Mouse (Mus musculus): ENCODE measurements around the gene Map2k5.

The Map2k5 gene

DNA sequence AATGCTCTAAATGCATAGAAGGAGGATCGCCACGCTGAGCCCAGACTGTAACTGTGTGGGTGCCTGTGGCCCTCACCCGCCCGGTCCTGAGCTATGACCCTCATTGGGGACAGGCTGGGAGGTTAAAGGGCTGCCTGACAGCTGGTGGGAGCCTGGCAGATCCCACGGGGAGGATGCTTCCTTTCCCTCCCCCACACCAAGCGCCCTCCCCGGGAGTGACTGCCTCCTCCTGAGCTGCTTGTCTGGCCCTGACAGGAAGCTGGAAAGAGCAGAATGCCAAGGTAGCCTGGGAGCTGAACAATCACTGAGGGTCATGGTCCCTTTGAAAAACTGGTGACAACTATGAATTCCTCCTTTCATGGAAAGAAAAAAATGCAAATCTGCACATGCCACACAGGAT lies 190.4 kb downstream of the Map2k5 start:
- ATAC-seq (ENCODE audit: low TSS enrichment) = no peak

DNA sequence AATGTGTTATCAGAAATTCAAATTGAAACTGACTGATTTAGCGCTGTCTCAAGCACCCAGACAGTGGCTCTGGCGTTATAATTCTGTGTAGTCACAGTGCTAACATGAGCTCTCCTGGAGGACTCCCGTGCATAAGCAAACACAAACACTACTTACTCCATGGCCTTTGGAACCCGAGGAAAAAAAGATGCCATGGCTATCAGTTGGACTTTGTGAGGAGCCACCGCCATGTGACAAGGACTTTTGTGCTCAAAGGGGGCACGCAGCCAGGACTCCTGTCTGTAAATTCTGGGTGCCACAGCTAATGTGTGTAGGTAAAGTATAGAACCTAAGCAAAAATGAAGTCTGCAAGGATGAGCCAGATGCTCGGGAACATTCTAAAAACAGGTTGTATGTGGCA lies 192.5 kb downstream of the Map2k5 start:
- no peak for ATAC-seq (ENCODE audit: low TSS enrichment)

DNA sequence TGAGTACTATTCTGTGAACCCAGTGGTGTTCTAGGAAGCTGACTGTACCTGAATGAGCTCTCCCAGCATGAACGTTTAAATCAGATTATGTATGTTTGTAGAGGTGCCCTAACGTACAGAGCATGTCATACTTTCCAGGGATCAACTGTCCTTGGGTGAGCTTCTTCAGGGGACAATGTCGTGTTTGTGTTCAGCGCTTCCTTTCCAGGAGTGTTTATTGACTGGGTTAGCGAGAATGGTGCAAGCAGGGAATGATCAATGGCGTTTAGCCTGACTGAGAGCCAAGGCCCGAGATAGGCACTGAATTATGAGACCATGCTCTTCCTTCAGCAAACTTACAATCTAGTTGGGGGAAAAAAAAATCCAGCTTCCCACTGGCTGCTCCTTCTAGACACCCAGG lies 193.8 kb downstream of the Map2k5 start:
- ATAC-seq (ENCODE audit: low TSS enrichment) = no peak

DNA sequence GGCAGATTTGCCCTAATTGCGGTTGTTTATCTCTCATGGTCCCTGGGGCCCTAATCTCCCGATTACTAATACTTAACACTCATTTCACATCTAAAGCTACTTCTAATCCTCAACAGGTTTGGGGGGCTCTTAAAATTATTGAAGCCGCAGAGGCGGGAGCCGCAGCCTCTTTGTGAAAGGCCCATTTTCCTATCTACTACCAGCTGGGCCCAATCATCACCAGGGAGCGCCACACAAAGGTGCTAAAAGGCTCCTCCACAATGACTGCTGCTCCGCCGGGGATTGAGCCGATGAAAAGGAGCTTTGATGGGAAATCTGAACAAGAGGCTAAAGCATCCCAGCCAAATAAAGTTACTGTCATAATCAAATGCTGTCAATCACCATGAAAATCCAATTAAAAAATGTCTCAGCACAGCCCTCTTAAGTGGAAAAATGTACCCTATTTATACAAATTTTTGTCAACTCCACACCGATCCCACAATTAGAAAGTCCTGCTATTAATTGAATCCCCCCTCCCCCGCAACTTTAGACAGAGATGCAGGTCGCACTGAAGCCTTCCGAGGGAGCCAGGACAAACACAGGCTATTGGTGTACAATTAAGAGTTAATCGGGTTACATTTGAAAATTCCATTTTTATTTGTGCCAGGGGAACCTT lies 195.3 kb downstream of the Map2k5 start:
- no peak for ATAC-seq (ENCODE audit: low TSS enrichment)

DNA sequence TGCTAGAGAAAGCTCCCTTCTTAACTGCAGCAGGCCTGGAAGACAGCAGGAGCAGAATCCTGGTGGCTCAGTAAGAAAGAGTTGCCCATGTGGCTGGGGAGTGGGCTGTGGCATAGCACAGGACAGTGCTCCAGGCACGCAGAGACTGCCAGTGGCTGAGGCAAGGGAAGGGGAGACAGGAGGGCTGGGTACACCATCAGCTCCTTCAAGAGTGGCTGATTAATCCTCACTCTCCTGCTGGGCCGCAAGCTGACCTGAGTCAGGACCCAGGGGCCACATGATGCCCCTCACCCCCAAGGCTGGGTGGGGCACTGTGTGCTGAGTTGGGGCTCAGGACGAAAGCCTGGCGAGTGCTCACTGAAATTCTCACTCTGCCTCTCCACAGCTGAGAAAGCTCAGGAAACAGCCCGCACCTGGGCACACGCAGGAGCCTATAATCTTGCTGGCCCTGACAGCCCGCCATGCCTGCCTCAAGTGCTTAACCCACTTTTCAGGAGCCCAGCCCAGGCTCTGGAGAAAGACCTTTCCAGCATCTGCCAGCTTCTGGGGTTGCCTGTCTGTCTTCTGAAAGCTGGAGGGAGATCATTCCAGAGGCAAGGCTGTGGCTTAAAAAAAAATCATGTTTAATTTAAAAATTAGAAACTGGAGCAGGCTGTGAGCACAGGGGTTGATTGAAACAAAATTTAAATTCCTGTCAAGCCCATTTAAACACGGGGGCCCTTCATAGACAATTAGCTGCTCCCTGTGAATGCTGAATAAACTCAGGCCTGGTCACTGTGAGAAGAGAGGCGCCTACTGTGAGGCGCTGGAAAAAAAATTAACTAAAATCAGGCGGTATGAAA lies 196.1 kb downstream of the Map2k5 start:
- ATAC-seq (ENCODE audit: low TSS enrichment) = no peak

DNA sequence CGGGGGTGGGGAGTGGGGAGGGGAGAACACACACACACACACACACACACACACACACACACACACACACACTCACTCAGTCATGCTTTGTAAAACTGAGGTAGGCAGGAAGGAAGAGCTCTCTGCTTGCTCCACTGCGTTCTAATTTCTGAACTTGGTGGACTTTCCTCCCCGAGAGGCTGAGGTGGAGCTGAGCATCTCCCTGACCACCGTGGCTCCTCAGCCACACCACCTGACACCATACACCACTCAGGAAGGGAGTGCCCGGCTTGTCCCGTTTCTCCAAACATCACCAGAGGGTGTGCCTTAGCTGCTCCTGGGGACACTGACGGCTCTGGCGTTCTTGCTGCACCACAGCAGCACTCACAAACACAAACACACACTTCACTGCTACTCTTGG lies 199.4 kb downstream of the Map2k5 start:
- no peak for ATAC-seq (ENCODE audit: low TSS enrichment)

DNA sequence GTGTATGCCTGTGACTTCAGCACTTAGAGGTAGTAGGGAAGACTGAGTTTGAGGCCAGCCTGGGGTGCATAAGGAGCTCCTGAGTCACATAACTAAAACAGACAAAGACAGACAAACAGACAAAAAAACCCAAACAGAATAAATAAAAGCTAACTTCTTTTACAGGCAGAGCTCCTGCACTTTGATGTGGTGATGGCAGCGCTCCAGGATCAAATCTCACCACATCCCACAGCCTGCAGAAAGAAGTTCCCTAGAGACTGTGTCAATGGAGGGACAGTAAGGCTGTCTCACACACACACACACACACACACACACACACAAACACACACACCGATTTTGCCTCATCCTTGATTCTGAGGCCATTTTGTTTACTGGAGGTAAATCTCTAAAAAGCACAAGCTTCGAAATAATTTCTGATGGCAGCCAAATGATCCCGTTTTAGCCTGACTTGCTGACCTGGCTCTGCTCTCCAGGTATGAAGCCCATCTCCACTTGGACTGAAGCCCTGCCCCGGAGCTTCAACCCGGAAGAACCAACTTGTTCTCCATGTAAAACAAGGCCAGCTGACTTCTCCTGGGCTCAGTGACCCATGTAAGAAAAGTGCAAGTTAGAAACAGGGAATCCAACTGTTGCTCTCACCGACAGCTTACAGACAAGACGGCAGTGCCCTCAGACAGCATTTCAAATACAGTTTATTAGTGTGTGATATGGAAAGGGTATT lies 203.5 kb downstream of the Map2k5 start:
- ATAC-seq (ENCODE audit: low TSS enrichment) = no peak

DNA sequence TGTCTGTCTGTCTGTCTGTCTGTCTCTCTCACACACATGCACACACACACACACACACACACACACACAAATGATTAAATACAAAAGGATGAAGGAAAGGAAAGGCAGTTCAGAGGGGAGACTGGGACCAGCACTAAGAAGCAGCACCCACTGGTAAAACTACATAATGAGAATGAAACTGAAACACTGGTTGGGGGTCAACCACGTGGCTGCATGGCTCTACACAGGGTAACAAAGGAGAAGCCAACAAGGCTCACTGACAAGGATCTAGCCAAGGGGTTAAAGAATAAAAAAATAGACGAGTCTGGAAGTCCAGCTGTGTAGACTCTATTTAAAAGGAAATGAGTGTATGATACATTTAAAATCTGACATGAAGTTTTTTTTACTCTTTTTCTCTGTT lies 205.8 kb downstream of the Map2k5 start:
- no peak for ATAC-seq (ENCODE audit: low TSS enrichment)

DNA sequence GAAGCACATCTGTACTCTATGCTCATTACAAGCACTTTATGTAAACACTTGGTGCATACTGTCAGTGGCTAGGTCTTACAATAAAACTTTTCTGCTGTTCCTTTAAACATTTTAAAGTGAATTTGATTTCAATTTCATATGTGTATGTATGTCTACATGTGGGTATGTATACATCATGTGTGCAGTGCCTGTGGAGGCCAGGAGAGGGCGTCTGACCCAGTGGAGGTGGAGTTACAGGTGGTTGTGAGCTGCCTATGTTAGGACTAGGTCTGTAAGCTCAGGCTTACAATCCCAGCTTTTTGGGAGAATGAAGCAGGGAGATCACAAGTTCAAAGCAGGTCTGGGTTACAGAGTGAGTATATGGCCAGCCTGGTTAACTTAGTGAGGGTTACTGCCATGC lies 208.6 kb downstream of the Map2k5 start:
- no peak for ATAC-seq (ENCODE audit: low TSS enrichment)

DNA sequence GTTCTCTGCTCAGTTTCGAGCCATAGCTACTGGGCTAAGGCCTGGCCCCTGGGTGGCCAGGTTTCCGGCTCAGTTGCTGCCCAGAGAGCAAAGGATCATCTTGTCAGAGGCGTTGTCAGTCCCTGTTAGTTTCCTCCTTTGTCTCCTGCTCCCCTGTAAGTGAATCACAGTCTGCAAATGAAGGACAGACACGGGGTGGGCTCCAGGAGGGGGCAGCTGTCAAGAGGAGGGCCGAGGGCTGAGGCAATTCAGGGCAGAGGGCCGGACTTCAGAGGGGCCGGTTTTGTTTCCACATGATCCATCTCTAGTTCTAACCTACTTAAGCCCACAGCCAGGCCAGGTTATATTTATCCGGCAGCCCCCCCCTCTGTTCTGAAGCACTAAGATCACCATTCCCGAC lies 212.6 kb downstream of the Map2k5 start:
- no peak for ATAC-seq (ENCODE audit: low TSS enrichment)

DNA sequence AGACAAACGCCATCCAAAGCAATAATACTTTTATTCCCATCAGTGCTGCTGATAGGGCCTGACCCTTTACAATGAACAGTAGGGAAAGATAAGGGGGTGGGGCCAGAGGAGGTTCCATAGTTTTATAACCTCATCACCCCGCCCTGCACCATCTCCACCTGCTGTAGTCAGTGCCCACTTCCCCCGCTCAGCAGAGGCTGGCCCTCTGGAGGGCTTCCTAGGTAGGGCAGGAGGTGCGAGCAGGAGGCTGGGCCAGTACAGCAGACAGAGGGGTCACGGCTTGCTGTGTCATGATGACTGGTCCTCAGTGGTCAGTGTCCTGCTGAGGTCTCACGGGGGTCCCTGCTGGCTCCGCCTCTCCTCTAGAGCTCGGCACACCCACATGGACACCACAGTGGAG lies 213.9 kb downstream of the Map2k5 start:
- ATAC-seq (ENCODE audit: low TSS enrichment) = no peak

DNA sequence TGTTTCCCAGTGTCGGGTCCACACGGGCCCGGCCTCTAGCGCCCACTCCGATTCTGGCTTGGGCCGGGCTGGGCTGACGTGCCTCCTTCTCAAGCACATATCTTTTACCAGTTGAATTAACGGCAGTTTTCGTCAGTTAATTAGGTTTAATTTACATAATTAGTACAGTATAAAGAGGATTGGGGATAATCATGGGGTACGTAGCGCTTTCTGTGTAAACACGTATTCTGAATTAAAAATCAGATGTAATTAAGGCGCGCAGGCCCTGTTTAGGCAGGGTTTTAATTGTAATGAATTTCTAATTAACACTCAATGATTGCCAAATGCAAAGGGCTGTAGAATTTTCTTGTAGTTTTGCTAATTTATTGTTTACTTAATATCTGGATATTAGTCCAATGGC lies 225.8 kb downstream of the Map2k5 start:
- no peak for ATAC-seq (ENCODE audit: low TSS enrichment)

DNA sequence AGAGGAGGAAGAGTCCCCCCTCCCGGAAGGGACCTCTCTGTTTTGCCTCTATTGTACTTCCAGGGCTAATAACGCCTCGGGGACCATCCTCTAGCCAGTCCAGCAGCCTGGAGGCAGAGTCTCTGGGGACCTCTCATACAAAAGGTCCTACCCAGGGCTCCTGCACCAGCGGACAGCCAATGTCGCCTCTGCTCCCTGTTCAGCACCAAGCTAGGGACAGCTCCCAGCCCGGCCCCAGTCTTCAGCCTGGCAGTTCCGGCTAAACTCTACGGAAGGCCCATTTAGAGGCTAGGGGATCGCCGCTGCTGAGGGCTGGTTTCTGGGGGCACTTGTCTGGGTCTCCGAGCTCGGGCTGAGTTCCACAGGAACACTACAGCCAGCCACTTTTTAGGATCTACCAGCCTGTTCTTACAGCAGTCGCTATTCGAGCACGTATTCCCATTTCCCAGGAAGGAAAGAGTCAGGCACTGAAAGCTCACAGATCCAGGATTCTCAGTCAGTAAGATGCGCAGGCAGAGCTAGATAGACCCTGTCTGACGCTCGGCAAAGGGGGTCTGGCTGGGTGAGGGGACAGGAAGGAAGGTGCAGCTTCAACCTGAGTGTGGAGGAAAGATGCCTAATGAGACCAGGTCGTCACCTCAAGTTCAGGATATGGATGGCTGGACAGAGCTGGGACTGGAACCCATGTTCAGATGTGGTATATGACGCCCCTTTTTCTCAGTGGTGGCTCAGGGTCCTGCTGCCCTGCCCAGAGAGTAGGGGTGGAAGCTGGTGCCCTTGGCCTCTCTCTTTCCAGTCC lies 226.4 kb downstream of the Map2k5 start:
- no peak for ATAC-seq (ENCODE audit: low TSS enrichment)

DNA sequence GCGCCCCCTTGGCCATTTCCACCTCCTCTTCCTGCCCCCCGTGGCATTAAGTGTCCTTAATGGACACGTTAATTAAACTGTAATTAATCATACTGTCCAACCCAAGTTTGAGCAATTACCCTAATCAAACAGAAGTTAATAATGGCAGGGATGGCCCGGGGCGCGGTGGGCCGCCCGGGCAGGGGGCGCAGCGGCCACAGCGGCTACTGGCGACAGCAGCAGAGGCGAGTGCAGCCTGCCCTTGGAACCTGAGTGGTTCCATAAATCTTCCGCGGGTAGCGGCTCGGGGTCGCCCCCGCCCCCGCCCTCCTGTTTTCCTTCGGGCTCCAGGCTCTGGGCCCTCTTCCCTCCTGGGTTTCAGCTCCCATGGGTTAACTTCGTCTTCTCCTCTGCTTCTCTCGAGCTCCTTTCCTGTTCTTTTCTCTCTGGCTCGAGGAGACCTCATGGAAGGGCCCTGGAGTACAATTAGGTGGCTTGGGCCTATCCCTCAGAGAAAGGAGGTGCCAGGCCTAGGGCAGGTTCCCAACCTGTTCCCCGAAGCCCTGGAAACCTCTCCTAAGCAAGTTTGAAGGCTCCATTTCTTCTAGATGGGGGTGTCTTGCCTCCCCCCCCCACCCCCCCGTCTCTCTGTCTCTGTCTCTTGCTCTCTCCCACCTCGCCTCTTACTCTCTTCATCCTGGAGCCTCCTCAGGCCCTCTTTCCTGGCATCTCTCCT lies 227.5 kb downstream of the Map2k5 start:
- no peak for ATAC-seq (ENCODE audit: low TSS enrichment)

DNA sequence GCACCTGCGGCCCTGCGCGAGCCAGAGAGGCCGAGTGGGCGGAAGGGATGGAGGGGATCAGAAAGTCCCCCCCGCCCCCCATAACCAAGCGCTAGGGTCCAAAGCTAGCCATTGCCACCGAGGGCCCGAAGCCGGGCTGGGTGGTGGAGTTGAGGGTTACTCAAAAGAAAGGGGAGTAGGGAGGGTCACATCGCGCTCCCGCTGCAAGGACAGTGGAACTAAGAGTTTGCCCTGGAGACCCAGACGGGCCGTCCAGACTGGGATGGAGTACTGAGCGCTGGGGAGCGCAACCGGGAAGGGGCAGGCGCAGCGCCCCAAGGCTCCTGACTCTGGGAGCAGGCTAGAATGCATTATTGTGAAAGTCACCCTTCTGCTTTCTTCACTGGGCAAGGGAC lies 228.3 kb downstream of the Map2k5 start:
- ATAC-seq (ENCODE audit: low TSS enrichment) = no peak

DNA sequence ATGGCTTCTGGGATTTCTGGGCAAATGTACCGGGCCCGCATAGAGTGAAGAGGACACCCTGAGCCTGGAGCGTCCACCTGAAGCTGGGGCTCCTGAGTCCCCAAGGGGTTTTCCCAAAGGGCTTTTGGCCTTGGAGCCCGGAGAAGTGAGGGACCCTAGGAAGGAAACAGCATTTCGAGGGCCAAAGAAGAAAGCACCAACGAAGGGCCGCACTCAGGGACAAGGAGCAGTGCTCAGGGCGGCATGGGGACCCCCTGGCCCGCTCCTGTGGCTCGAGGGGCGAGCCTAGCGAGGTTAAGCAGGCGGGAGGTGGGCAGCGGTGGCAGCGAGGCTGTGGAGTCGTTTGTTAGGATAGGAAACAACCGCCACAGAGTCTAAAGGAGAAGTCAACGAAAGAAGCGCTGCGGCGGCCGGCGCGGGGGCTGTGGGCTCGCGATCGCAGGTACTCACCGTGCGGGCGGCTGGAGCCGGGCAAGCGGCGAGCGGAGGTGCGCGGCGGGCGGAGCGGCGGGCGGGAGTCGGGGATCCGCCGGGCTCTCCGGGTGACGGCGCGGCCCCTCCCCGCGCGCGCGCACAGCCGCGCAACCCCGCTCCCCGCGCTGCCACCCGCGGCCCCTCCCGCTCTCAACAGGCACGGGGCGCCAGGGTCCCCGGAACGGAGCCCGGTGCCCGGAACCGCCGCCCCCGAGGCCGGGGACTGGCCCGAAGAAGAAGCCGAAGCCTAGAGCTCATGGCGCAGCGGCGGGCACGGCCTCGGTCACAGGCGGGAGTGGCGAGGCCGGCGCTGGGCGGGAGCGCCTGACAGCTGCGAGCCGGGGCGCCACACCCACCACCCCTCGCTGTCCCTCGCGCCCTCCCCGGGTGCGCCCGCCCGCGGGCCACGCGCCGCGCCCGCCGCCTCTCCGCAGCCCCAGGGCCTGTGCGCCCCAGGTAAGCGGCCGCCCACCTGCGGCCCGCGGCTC lies 229.0 kb downstream of the Map2k5 start, which contains the start of gene Skor1:
Gene Skor1, minus strand, starts transcription at position 552 of the 962 bp plus-strand sequence.
- ATAC-seq (ENCODE audit: low TSS enrichment) = no peak

DNA sequence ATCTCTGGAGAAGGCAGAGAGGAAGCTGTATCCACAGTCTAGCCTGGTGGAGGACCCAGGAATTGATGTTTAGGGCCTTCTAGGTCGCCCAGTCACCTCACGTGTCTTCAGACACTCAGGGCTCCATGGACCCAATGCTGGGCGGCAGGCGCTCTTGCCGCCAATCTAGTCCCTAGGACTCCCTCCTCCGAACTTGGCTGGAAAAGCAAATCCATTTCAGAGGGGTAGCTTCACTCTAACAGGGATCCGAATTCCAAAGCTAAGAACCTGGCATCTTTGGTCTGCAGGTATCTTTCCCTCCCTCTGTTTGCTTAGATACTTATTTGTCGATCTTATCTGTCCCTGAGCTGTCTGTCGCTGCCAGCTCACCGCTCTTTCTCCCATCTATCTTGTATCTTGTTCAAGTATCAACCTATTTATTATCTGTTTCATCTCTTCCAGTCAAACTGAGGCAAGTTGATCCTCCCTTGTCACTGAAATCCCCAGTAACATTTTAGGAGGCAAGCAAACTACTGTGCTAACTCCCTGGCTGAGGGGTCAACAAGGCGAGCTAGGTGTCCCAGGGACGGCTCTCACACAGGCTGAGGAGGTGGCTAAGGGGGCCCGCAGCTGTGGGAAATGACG lies 229.8 kb downstream of the Map2k5 start:
- ATAC-seq (ENCODE audit: low TSS enrichment) = no peak

DNA sequence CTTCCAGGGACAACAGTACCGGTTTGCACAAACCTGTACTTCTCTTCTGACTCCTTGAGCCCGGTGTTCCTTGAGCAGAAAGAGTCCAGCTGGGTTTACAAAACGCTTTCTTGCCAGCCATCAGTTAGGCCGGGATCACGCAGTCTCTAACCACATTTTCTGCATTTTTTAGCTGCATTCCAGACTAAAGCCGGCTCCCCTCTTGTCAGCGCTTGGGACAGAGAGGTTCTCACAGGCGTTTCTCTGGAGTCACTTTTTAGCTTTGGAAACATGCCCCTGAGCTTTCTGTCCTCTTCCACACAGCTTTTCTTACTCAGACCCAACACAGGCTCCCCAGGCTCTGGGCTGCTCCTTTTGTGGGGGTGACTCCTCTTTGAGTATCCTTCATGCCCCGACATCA lies 230.4 kb downstream of the Map2k5 start:
- no peak for ATAC-seq (ENCODE audit: low TSS enrichment)

DNA sequence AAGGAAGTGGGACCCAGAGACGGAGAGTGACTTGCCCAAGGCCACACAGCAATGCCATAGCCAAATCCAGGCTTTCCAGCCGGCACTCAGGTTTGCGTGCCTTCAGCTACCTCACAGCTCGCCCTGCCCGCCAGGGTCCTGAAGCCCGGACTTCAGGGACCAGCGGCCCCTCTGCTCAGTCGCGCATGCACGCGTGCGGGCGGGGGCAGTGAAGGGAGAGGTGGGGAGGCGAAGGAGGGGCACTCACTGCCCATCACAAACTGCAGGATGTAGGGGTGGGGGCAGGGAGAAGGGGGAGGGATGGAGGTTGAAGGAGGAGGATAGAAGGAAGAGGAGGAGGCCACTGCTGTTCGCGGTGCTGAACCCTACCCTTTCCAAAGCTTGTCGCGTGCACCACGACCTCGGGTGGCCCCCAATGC lies 230.8 kb downstream of the Map2k5 start:
- no peak for ATAC-seq (ENCODE audit: low TSS enrichment)

Measured in frontal cortex, adult (tissue).